Mouse (Mus musculus) G1E (cell line): ENCODE results near the gene Hormad2.

Experiments used
- CTCF ChIP-seq: IDR thresholded peaks from 2 replicates; pipeline ENCODE4 v1.5.1; 2012; ENCODE audit warnings: low read depth, low read length, inconsistent platforms, mixed read lengths
- GATA1 ChIP-seq: IDR thresholded peaks from 2 replicates; pipeline ENCODE4 v1.6.1; 2012; ENCODE audit warnings: borderline replicate concordance, low read length, inconsistent platforms, mixed read lengths
- GATA2 ChIP-seq: IDR thresholded peaks from 2 replicates; pipeline ENCODE4 v1.6.1; 2012; ENCODE audit warnings: low read depth, low read length, inconsistent platforms, borderline replicate concordance
- POLR2AphosphoS5 ChIP-seq: IDR thresholded peaks from 2 replicates; pipeline ENCODE4 v1.6.1; 2012; ENCODE audit warnings: low read depth, low read length, inconsistent platforms; ENCODE audit not compliant: insufficient replicate concordance
- TAL1 ChIP-seq: conservative IDR thresholded peaks from 2 replicates; pipeline ENCODE4 v1.6.1; 2012; ENCODE audit warnings: low read depth, low read length, inconsistent platforms, mixed read lengths

DNA sequence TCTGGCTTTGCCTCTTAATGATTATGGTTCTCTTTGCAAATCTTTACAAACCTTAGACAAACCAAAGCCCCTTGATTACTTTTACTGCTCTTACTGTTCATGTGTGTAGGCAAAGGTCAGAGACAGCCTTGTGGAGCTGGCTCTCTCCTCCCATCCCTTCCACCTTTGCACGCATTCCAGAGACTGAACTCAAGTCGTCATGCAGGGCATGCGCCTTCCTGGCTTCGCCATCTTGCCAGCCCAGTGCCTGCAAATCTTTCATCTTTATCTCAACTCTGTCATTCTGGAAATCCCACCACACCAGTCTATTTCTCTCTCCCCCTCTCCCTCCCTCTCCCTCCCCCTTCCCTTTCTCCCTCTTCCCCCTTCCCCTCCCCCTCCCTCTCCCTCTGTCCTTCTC is 120.0 kb downstream of the Hormad2 start:
- TF ChIP-seq CTCF = no peak
- TF ChIP-seq POLR2AphosphoS5 = no peak
- no peak for TF ChIP-seq GATA1
- no peak for TF ChIP-seq TAL1
- no peak for TF ChIP-seq GATA2
